Mouse (Mus musculus): Measurements from ENCODE around the gene Itgb1bp1.

- TF ChIP-seq CTCF (IDR thresholded peaks at IDR 0.05; ENCODE audit: extremely low read depth, insufficient read depth, low read length) (no peak), POLR2A (IDR thresholded peaks at IDR 0.05; ENCODE audit: extremely low read depth, insufficient read depth, low read length) (no peak)
Measured at GRCm38 (mm10) chr12:21268083-21268616, 17.9 kb downstream of the Itgb1bp1 start.
